Mouse (Mus musculus): ENCODE results near the gene Ephb2. TPM values are rescaled to one million over a fixed set of nuclear protein-coding genes. Genes with fewer than 3 reads are reported as not detected.

Ephb2 gene
- polyA plus RNA-seq, 1 experiment from 2014 or later = 31.0 TPM

DNA sequence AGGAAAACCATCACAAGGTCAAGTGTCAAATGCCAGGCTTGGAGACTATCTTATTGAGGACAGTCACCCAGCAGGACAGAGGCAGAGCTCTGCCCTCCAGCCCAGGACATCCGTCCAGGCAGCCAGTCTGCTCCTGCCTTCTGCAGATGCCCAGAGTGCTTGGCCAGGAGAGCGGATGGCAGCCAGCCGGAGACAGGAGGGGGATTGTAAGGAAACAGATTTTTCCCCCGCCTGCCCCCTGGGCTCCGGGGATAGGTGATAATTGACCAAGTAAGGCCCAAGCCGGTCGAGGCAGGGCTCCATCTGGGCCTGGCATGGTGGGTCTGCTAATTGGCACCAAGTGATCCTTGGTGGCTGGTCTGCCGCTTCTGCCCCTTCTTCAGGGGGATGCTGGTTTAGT is 133.3 kb downstream of the Ephb2 start:
- no peak overlapping the region for H3K9ac ChIP-seq
- no peak for ATAC-seq (replicated peaks)

DNA sequence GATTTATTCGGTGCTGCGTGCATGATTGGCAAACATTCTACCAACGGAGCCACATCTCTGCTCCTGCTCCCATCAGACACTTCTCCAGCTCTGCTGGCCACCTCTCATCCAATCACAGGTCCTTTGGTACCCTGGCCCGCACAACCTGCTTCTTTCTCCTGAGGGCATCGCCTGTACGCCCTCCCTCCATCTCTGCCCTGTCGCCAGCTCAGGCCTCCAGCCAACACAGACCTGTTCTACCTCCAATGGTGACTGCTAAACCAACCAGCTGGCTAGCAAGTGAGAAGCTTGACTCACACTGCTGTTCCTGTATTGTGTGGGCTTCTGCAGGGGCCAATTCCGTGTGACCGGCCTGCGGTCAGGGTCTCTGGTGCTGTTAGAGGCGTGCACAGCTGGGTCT is 134.6 kb downstream of the Ephb2 start:
- no peak overlapping the region for H3K4me3 ChIP-seq
- H3K27me3 ChIP-seq (replicated peaks) = no peaks in the 10 kb centered on the region
- peaks cover 41% of the 10 kb centered on the region for H3K4me1 ChIP-seq
- WGBS = 85% methylated on average over 11 of the region's 11 CpGs
- ATAC-seq (replicated peaks) = no peak
- H3K36me3 ChIP-seq (replicated peaks) = no peaks in the 10 kb centered on the region
- H3K9me3 ChIP-seq = no peaks in the 10 kb centered on the region
- no peak overlapping the region for H3K4me2 ChIP-seq
- H3K27ac ChIP-seq = no peak overlapping the region
- H3K9ac ChIP-seq = no peak overlapping the region

More for the DNA sequence above, 133.3 kb downstream of the Ephb2 start:
- Histone ChIP-seq H3K27ac (peak overlapping the region; percentile 29; the same call in 1 of the 2 replicates), H3K27me3 (replicated peaks) (no peaks in the 10 kb centered on the region), H3K9me3 (no peaks in the 10 kb centered on the region), H3K36me3 (replicated peaks) (no peaks in the 10 kb centered on the region), H3K4me3 (no peak overlapping the region), H3K4me2 (no peak overlapping the region), H3K4me1 (peaks cover 41% of the 10 kb centered on the region)
- 43% methylated on average over 8 of the region's 8 CpGs for WGBS

DNA sequence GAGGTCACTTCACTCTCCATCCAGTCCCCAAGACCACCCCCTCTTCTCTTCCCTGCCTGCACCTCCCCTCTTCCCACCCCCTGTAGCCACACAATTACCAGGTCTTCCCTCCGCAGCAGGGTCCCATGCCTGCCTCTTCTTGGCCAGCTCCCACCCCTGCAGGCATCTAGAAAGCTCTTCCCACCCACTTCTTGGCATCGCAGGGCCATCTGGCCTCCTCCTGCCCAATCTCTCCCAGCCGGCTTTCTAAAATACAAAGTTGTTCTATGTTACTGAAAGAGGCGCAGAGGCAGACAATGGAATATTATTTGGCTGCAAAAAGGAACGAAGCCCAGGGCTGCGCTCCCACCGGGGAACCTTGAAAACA is 136.7 kb downstream of the Ephb2 start:
- H3K27ac ChIP-seq = peak overlapping the region; percentile 56
- H3K36me3 ChIP-seq (replicated peaks) = peaks cover 14% of the 10 kb centered on the region; the same call in 1 of the 2 replicates
- no peak for ATAC-seq (replicated peaks)
- no peak overlapping the region for H3K9ac ChIP-seq
- no peak overlapping the region for H3K4me2 ChIP-seq
- 38% methylated on average over 7 of the region's 7 CpGs for WGBS
- no peaks in the 10 kb centered on the region for H3K9me3 ChIP-seq
- H3K4me1 ChIP-seq = peaks cover 35% of the 10 kb centered on the region
- H3K4me3 ChIP-seq = no peak overlapping the region
- no peaks in the 10 kb centered on the region for H3K27me3 ChIP-seq (replicated peaks)

DNA sequence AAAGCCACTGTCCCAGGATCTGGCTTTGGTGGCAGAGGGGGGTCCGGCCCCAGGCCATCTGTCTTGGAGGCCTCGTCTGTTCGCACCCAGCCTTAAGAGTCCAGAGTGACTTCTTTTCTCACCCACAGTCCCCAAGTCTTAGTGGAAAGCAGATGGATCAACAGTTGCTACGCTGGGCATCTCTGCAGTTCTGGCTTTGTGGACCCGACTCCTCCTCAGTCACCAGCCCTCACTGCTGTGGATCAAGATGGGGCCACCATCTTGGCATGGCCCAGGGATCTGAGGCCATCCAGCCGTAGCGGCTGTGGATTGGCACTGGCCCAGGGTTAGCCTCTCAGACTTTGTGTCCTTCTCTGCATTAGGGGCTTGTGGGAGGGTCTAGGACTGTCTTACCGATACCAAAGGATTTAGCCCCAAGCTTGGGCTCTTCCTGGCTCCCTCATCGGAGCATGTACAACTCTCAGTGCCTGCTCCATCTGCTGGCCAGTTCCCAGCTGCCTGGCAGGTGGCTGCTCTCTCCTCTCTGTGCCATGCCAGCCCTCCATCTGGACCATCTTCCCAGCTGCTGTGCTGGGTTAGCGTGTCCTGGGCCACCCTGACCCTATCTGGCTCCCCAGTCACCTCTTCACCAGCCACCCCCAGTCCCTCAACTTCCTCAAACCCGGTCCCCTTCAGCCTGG is 137.2 kb downstream of the Ephb2 start:
- Histone ChIP-seq H3K27me3 (replicated peaks) (no peaks in the 10 kb centered on the region), H3K27ac (peak overlapping the region; percentile 56), H3K36me3 (replicated peaks) (peaks cover 19% of the 10 kb centered on the region), H3K9me3 (no peaks in the 10 kb centered on the region), H3K4me1 (peaks cover 34% of the 10 kb centered on the region), H3K9ac (no peak overlapping the region), H3K4me3 (no peak overlapping the region), H3K4me2 (no peak overlapping the region)
- ATAC-seq (replicated peaks) = peak; percentile 37; the same call in 1 of the 2 replicates
- WGBS = 64% methylated on average over 11 of the region's 11 CpGs

DNA sequence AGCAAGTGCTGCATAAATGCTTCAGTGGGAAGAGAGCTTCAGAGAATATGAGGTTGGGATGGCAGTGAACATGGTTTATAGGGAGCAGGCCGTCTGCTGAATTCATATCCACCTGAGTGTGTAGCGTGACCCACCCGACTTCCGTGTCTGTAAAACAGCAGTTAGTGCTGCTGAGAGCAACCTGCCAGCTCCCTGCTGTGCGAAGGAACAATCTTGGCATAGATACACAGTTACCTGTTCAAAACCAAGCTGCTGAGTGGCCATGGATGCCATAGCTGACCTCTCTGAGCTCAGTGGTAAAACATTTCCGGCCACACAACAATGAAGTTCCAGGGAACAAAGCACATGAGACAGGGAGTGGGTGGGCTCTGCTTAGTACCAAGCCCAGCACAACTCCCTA is 138.5 kb downstream of the Ephb2 start:
- Histone ChIP-seq H3K4me2 (no peak overlapping the region), H3K27ac (no peak overlapping the region), H3K4me3 (no peak overlapping the region), H3K9me3 (no peaks in the 10 kb centered on the region), H3K4me1 (peaks cover 24% of the 10 kb centered on the region), H3K27me3 (replicated peaks) (no peaks in the 10 kb centered on the region), H3K9ac (no peak overlapping the region), H3K36me3 (replicated peaks) (peaks cover 31% of the 10 kb centered on the region)
- ATAC-seq (replicated peaks) = no peak
- WGBS = 85% methylated on average over 6 of the region's 6 CpGs

DNA sequence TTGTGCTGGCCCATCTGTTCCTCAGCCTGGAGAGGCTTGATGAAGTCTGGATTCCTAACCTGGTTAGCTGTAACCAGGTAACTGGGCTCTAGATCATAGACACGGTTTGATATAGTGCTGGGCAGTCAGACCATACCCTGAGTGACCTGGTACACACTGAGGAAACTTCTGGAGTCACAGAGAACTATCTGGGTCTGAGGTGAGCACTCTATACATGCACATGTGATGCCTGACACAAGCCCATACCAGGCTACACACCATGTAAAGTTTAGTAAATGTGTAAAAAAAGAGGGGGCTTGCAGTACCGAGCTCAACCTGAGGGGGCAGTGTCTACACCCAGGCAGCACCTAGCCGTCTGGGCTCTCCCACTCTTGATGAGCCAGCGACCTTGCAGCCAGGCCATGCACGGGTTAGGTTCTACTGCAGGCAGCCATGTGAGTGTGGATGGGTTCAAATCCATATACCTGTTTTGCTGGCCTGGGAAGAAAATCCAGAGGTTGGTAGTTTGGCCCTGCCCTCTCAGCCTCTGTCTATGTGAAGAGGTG is 139.3 kb downstream of the Ephb2 start:
- Histone ChIP-seq H3K4me3 (no peak overlapping the region), H3K27ac (no peak overlapping the region), H3K36me3 (replicated peaks) (peaks cover 37% of the 10 kb centered on the region), H3K9ac (no peak overlapping the region), H3K4me1 (peaks cover 17% of the 10 kb centered on the region), H3K9me3 (no peaks in the 10 kb centered on the region), H3K4me2 (no peak overlapping the region), H3K27me3 (replicated peaks) (no peaks in the 10 kb centered on the region)
- 19% methylated on average over 5 of the region's 5 CpGs for WGBS
- no peak for ATAC-seq (replicated peaks)

DNA sequence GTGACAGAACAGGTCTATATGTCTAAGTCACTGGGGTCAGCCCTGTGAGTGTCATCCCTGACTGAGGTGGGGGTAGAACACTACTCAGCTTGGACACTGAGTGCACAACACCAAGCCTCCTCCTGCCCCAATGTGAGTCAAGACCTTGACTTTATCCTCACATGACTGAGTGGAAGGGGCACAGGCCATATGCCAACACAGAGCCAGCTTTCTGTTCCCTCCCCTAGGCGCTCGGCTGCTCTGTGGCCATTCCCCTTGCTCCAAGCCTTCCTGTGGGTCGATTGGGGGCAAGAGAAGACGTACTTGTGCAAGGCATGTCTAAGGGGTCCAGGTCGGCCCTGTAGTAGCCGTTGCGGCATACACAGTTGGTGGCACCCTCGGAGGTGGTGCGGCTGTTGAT is 140.1 kb downstream of the Ephb2 start:
- no peak overlapping the region for H3K27ac ChIP-seq
- H3K4me1 ChIP-seq = peaks cover 10% of the 10 kb centered on the region
- H3K9ac ChIP-seq = no peak overlapping the region
- no peak for ATAC-seq (replicated peaks)
- peaks cover 37% of the 10 kb centered on the region for H3K36me3 ChIP-seq (replicated peaks)
- H3K27me3 ChIP-seq (replicated peaks) = no peaks in the 10 kb centered on the region
- 98% methylated on average over 9 of the region's 9 CpGs for WGBS
- H3K9me3 ChIP-seq = no peaks in the 10 kb centered on the region
- H3K4me2 ChIP-seq = no peak overlapping the region
- H3K4me3 ChIP-seq = no peak overlapping the region

DNA sequence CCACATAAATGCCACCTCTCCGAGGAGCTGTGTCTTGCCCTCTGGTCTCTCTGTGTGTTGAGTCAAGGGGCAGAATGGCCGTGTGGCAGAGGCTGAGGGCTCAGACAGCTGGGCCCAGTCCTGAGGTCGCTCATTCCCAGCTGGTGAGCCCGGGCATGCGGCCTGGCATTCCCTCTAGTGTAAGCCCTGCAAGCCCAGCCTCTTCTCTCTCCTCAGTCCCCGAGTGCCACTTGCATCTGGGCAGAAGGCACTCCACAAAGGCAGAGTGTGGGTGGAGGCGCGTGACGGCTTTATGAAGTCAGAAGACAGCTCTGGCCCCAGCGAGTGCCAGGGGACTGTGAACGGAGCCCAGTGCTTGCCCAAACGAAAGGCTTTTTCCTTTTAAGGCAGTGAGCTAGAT is 145.8 kb downstream of the Ephb2 start:
- 75% methylated on average over 12 of the region's 12 CpGs for WGBS
- Histone ChIP-seq H3K36me3 (replicated peaks) (peaks cover 33% of the 10 kb centered on the region), H3K27ac (no peak overlapping the region), H3K4me3 (no peak overlapping the region), H3K4me2 (no peak overlapping the region), H3K9ac (no peak overlapping the region), H3K4me1 (peaks cover 4% of the 10 kb centered on the region; the same call in 1 of the 2 replicates), H3K9me3 (no peaks in the 10 kb centered on the region), H3K27me3 (replicated peaks) (no peaks in the 10 kb centered on the region)
- no peak for ATAC-seq (replicated peaks)

DNA sequence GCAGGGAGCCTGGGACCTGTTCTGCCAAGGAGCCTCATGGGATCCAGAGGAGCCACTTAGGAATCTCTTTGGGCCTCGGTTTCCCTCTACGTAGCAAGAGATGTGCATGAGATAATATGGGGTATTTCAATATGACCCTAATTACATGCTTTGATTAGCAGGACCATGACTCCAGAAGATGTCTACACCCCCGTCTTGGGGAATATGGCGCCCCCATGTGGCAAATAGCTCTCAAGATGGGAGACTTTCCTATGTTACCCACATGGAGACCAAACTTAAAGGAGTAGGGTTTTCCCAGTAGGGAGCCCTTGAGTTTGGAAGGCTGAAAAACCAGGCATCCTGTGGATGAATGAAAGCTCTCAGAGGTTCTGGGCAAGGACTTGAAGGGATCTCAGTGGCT is 147.7 kb downstream of the Ephb2 start:
- Histone ChIP-seq H3K4me2 (no peak overlapping the region), H3K9me3 (no peaks in the 10 kb centered on the region), H3K4me3 (no peak overlapping the region), H3K4me1 (peaks cover 4% of the 10 kb centered on the region; the same call in 1 of the 2 replicates), H3K27me3 (replicated peaks) (no peaks in the 10 kb centered on the region), H3K9ac (no peak overlapping the region), H3K27ac (no peak overlapping the region), H3K36me3 (replicated peaks) (peaks cover 14% of the 10 kb centered on the region)
- ATAC-seq (replicated peaks) = no peak
- WGBS = 68% methylated on average over 4 of the region's 4 CpGs

DNA sequence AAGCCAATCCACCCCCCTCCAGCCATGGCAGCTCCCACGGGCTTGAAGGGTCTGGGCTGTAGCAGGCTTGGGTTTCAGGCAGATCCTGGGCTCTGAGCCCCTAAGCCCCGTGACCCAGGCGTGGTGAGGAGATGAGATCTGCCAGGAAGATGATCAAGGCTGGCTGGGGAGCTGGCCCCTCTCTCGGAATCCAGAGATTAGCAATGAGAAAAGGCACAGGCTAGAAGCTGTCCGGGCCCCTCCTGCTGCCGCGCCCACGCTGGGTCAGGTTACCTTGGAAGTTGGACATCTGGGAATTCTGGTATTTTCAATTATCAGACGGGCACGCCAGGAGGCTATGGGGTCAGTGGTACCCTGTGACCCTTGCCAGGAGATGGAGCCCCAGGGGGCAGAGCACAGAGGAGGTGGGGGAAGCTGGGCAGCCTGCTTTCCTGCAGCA is 150.3 kb downstream of the Ephb2 start:
- no peaks in the 10 kb centered on the region for H3K27me3 ChIP-seq (replicated peaks)
- H3K27ac ChIP-seq = no peak overlapping the region
- no peak overlapping the region for H3K4me2 ChIP-seq
- H3K9me3 ChIP-seq = no peaks in the 10 kb centered on the region
- ATAC-seq (replicated peaks) = no peak
- H3K4me3 ChIP-seq = no peak overlapping the region
- 38% methylated on average over 10 of the region's 10 CpGs for WGBS
- H3K9ac ChIP-seq = no peak overlapping the region
- H3K36me3 ChIP-seq (replicated peaks) = no peaks in the 10 kb centered on the region
- H3K4me1 ChIP-seq = peaks cover 12% of the 10 kb centered on the region; the same call in 1 of the 2 replicates

DNA sequence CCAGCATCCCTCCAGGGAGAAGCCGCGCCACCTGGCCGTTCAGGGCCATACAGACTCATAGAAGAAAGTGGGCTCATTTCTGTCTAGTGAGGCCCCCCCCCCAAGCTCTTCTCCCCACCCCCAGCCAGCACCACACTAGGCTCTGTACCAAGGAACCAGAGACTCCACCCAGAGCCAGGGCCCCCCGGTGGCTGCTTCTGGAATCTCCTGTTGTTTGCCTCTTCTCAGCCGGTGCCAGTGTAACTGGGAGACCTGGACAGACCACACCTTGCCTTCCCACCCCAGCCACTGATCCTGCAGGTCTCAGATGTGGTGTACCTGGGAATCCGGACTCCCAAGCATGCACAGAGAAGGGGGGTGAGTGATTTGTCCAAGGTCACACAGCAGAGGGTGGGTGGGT is 151.3 kb downstream of the Ephb2 start:
- no peaks in the 10 kb centered on the region for H3K9me3 ChIP-seq
- peaks cover 12% of the 10 kb centered on the region; the same call in 1 of the 2 replicates for H3K4me1 ChIP-seq
- no peak for ATAC-seq (replicated peaks)
- no peak overlapping the region for H3K4me2 ChIP-seq
- no peaks in the 10 kb centered on the region for H3K27me3 ChIP-seq (replicated peaks)
- no peak overlapping the region for H3K27ac ChIP-seq
- no peak overlapping the region for H3K9ac ChIP-seq
- no peak overlapping the region for H3K4me3 ChIP-seq
- WGBS = 86% methylated on average over 6 of the region's 6 CpGs
- H3K36me3 ChIP-seq (replicated peaks) = no peaks in the 10 kb centered on the region

DNA sequence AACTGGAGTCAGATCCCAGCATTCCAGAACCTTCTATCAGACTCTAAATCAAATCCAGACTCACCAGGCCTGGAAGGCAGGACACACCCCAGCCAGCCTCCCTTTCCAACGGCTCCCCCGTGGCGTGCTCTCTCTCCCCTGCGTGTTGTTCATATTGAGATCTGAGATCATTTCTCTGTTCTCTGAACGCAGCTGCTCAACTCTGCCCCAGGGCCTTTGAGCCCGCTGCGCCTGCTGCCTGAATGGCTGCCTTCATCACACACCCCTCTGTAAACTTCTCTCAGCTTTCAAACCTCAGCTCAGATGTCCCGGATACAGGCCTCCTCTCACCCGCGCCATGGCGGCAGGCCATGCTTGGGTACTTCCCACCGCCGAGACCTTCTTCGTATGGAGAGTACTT is 155.1 kb downstream of the Ephb2 start:
- H3K4me1 ChIP-seq = peaks cover 19% of the 10 kb centered on the region; the same call in 1 of the 2 replicates
- no peak overlapping the region for H3K4me2 ChIP-seq
- H3K27ac ChIP-seq = no peak overlapping the region
- WGBS = 75% methylated on average over 14 of the region's 14 CpGs
- no peak overlapping the region for H3K9ac ChIP-seq
- H3K9me3 ChIP-seq = no peaks in the 10 kb centered on the region
- ATAC-seq (replicated peaks) = no peak
- H3K4me3 ChIP-seq = no peak overlapping the region
- no peaks in the 10 kb centered on the region for H3K27me3 ChIP-seq (replicated peaks)
- H3K36me3 ChIP-seq (replicated peaks) = no peaks in the 10 kb centered on the region

DNA sequence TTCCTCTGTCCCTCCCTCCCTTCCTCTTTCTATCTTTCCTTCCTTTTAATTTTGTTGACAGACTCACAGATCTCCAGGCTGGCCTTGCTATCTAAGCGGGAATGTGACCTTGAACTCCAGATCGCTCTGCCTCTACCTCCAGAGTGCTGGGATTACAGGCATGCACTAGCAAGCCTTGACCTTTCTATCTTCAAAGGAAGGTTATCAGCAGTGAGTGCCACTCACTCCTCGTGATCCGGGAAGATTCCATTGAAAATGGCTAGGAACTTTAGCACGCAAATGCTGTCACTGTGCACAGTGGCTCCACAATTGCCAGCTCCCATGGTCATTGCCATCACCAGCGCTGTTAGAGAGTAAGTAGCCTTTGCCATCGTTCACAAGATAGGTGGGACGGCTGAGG is 156.6 kb downstream of the Ephb2 start:
- H3K4me1 ChIP-seq = peaks cover 19% of the 10 kb centered on the region; the same call in 1 of the 2 replicates
- H3K9ac ChIP-seq = no peak overlapping the region
- H3K36me3 ChIP-seq (replicated peaks) = peaks cover 7% of the 10 kb centered on the region
- no peak overlapping the region for H3K4me3 ChIP-seq
- WGBS = 77% methylated on average over 8 of the region's 8 CpGs
- peak overlapping the region; percentile 23 for H3K27ac ChIP-seq
- H3K4me2 ChIP-seq = no peak overlapping the region
- H3K27me3 ChIP-seq (replicated peaks) = no peaks in the 10 kb centered on the region
- H3K9me3 ChIP-seq = no peaks in the 10 kb centered on the region
- ATAC-seq (replicated peaks) = no peak

All from midbrain, embryonic 15.5 days (tissue).